Mouse (Mus musculus) ES-E14 (cell line): ENCODE data around the gene Lamc2.

Experiments
- CHD2 ChIP-seq: IDR thresholded peaks from 2 replicates; pipeline ENCODE4 v1.6.1; 2014; ENCODE audit warnings: mild to moderate bottlenecking, low read depth, low read length, inconsistent platforms
- HCFC1 ChIP-seq: IDR thresholded peaks from 2 replicates; pipeline ENCODE4 v1.6.1; 2012; ENCODE audit warnings: low read length, inconsistent platforms, borderline replicate concordance; ENCODE audit not compliant: insufficient read depth
- MAFK ChIP-seq: IDR thresholded peaks from 2 replicates; pipeline ENCODE4 v1.6.1; 2014; ENCODE audit warnings: mild to moderate bottlenecking, low read depth, low read length, inconsistent platforms; ENCODE audit not compliant: insufficient read depth
- ZNF384 ChIP-seq: IDR thresholded peaks from 2 replicates; pipeline ENCODE4 v1.6.1; 2012; ENCODE audit warnings: low read depth, low read length, inconsistent platforms

GRCm38 (mm10) chr1:153129992-153130713 is 56.1 kb downstream of the Lamc2 start:
- TF ChIP-seq HCFC1: no peak
- TF ChIP-seq ZNF384: no peak
- no peak for TF ChIP-seq CHD2
- no peak for TF ChIP-seq MAFK
